Mouse (Mus musculus): ENCODE results near the gene Fancc.

Fancc gene

GRCm38 (mm10) chr13:63496646-63497582 is at the start of gene Fancc:
TSS of gene Fancc (minus strand) at chr13:63497278.
- no peak for DNase-seq

GRCm38 (mm10) chr13:63545291-63545690 is 48.2 kb upstream of the Fancc start:
- DNase-seq: no peak

GRCm38 (mm10) chr13:63544967-63545253 is 47.8 kb upstream of the Fancc start:
- DNase-seq: no peak

- DNase-seq: no peak
Observed at GRCm38 (mm10) chr13:63544119-63544966, 47.3 kb upstream of the Fancc start.

- DNase-seq: no peak
Observed at GRCm38 (mm10) chr13:63543459-63543858, 46.4 kb upstream of the Fancc start.

- DNase-seq: no peak
Observed at GRCm38 (mm10) chr13:63542796-63543384, 45.8 kb upstream of the Fancc start.

GRCm38 (mm10) chr13:63541510-63541909 is 44.4 kb upstream of the Fancc start:
- DNase-seq: no peak

- peak in 1 of 2 experiments; percentile 37 for DNase-seq
Observed at GRCm38 (mm10) chr13:63540584-63540983, 43.5 kb upstream of the Fancc start.

GRCm38 (mm10) chr13:63534981-63535380 is 37.9 kb upstream of the Fancc start:
- DNase-seq: no peak

GRCm38 (mm10) chr13:63530857-63531256 is 33.8 kb upstream of the Fancc start:
- DNase-seq: no peak

- DNase-seq: no peak
Observed at GRCm38 (mm10) chr13:63530371-63530764, 33.3 kb upstream of the Fancc start.

- DNase-seq: no peak
Observed at GRCm38 (mm10) chr13:63529602-63530370, 32.7 kb upstream of the Fancc start.

- no peak for DNase-seq
Observed at GRCm38 (mm10) chr13:63528852-63529251, 31.8 kb upstream of the Fancc start.

GRCm38 (mm10) chr13:63528164-63528675 is 31.1 kb upstream of the Fancc start:
- DNase-seq: peak; percentile 49 to 55

GRCm38 (mm10) chr13:63525571-63526197 is 28.6 kb upstream of the Fancc start:
- no peak for DNase-seq

GRCm38 (mm10) chr13:63524608-63525570 is 27.8 kb upstream of the Fancc start:
- DNase-seq: peak; percentile 78 to 85

- peak in 1 of 2 experiments; percentile 44 for DNase-seq
Observed at GRCm38 (mm10) chr13:63524061-63524460, 27.0 kb upstream of the Fancc start.

GRCm38 (mm10) chr13:63522832-63523231 is 25.8 kb upstream of the Fancc start:
- no peak for DNase-seq

GRCm38 (mm10) chr13:63520110-63520509 is 23.0 kb upstream of the Fancc start:
- no peak for DNase-seq

GRCm38 (mm10) chr13:63516535-63516934 is 19.5 kb upstream of the Fancc start:
- no peak for DNase-seq

GRCm38 (mm10) chr13:63515542-63515941 is 18.5 kb upstream of the Fancc start:
- no peak for DNase-seq
